In genomic region chr14:27901772-27902171, GRCm38 (mm10) we compare ENCODE assay signal across 19 mouse cellular contexts.
A peak's percentile ranks its signal among the peaks of the same experiment; 100 is the strongest.
DNase-seq lines count a peak whose midpoint lies in the region; ATAC-seq lines count a peak whose summit lies in the region.
"Had no signal": no experiment of that assay in that cellular context is flagged by ENCODE, and none has a peak within 500 bp of the region (broad histone marks: within the 10 kb centered on the region; RNA-seq: fewer than 3 reads in every experiment).

No protein-coding gene starts in this region.

- H3K4me1 ChIP-seq in heart, embryonic 13.5 days: peaks cover 18% of the 10 kb centered on the region
- no peaks in the 10 kb centered on the region for H3K4me1 ChIP-seq in midbrain, embryonic 14.5 days (ENCODE audit: control insufficient read depth, insufficient read depth, low read length)
- H3K4me1 ChIP-seq: forebrain, embryonic 13.5 days; hindbrain, embryonic 12.5 days; stomach, embryonic 15.5 days had no signal

- no peak overlapping the region for H3K4me3 ChIP-seq in heart, embryonic 13.5 days
- no peak overlapping the region for H3K4me3 ChIP-seq in midbrain, embryonic 14.5 days (replicated peaks; ENCODE audit: low read depth, low read length)
- H3K4me3 ChIP-seq: forebrain, embryonic 13.5 days; hindbrain, embryonic 12.5 days; myocyte; stomach, embryonic 15.5 days had no signal

- H3K9me3 ChIP-seq in heart, embryonic 13.5 days: no peaks in the 10 kb centered on the region
- H3K9me3 ChIP-seq in midbrain, embryonic 14.5 days (ENCODE audit: control insufficient read depth, low read length): no peaks in the 10 kb centered on the region
- H3K9me3 ChIP-seq: forebrain, embryonic 13.5 days; hindbrain, embryonic 12.5 days; stomach, embryonic 15.5 days had no signal

- peak overlapping the region; percentile 7; the same call in 1 of the 2 replicates for H3K4me2 ChIP-seq in heart, embryonic 13.5 days
- no peak overlapping the region for H3K4me2 ChIP-seq in midbrain, embryonic 14.5 days (ENCODE audit: low read length)
- H3K4me2 ChIP-seq: forebrain, embryonic 13.5 days; hindbrain, embryonic 12.5 days; stomach, embryonic 15.5 days had no signal

- intact Hi-C loops in left cerebral cortex, postnatal 4 days (cut with DNase I): no loop called here

- H3K27me3 ChIP-seq in heart, embryonic 13.5 days (replicated peaks): no peaks in the 10 kb centered on the region
- no peaks in the 10 kb centered on the region for H3K27me3 ChIP-seq in midbrain, embryonic 14.5 days (ENCODE audit: control insufficient read depth, insufficient read depth, low read length)
- H3K27me3 ChIP-seq: forebrain, embryonic 13.5 days; hindbrain, embryonic 12.5 days; stomach, embryonic 15.5 days had no signal

- peak overlapping the region; percentile 28; the same call in 1 of the 2 replicates for H3K27ac ChIP-seq in heart, embryonic 13.5 days (replicated peaks)
- H3K27ac ChIP-seq in midbrain, embryonic 14.5 days (replicated peaks; ENCODE audit: low read depth, low read length): no peak overlapping the region; the same call in 1 of the 2 replicates
- H3K27ac ChIP-seq: forebrain, embryonic 13.5 days; hindbrain, embryonic 12.5 days; kidney, postnatal 0 days; macrophage; stomach, embryonic 15.5 days had no signal

- 25% methylated on average over 5 of the region's 5 CpGs for WGBS in heart, embryonic 13.5 days
- 60% methylated on average over 5 of the region's 5 CpGs for WGBS in midbrain, embryonic 14.5 days

- ATAC-seq in heart, embryonic 13.5 days (ENCODE audit: extremely low read depth, insufficient number of reproducible peaks, low FRiP score, low TSS enrichment): no peak
- ATAC-seq in midbrain, embryonic 14.5 days (ENCODE audit: low FRiP score, low TSS enrichment): no peak
- ATAC-seq: forebrain, embryonic 13.5 days; inflammation-experienced regulatory T-cells, adult 6 months had no signal

- no peaks in the 10 kb centered on the region for H3K36me3 ChIP-seq in heart, embryonic 13.5 days
- H3K36me3 ChIP-seq in midbrain, embryonic 14.5 days (ENCODE audit: control insufficient read depth, insufficient read depth, low read length): no peaks in the 10 kb centered on the region
- H3K36me3 ChIP-seq: hindbrain, embryonic 12.5 days; stomach, embryonic 15.5 days had no signal

- no peak for DNase-seq in heart, adult 8-10 months (ENCODE audit: low spot score)
- peak; percentile 32 to 37 for DNase-seq in left cerebral cortex, adult 18-20 months (ENCODE audit: low spot score in 2 of 2)
- DNase-seq in left cerebral cortex, postnatal 4 days: no peak
- DNase-seq in brain, adult 2 months (ENCODE audit: low read depth, low spot score): peak; percentile 69
- peak; percentile 24 for DNase-seq in midbrain, embryonic 14.5 days
- DNase-seq in adrenal gland, adult 8-10 months: no peak
- DNase-seq: cerebellum, adult 18-20 months; cerebellum, postnatal 14 days; gastrocnemius, postnatal 25 days; kidney, adult 2 months; thymus, postnatal 25 days had no signal

- no peak overlapping the region for H3K9ac ChIP-seq in heart, embryonic 13.5 days
- H3K9ac ChIP-seq in midbrain, embryonic 14.5 days (replicated peaks; ENCODE audit: low read length): no peak overlapping the region
- H3K9ac ChIP-seq: forebrain, embryonic 13.5 days; hindbrain, embryonic 12.5 days; stomach, embryonic 15.5 days had no signal

Comparison
In these comparisons a context has a peak if more than half of its experiments do, and no peak if none do; other contexts are left out.
1. DNase-seq: peak in left cerebral cortex, adult 18-20 months (2 of 2), brain, adult 2 months (single experiment) and midbrain, embryonic 14.5 days (single experiment); none in heart, adult 8-10 months (single experiment), left cerebral cortex, postnatal 4 days (single experiment) and adrenal gland, adult 8-10 months (single experiment).